Mouse (Mus musculus) urinary bladder, postnatal 10 days (tissue): ENCODE measurements around the gene Acin1.

ENCODE experiments used
- DNase-seq: peaks from one replicate; pipeline ENCODE4 v3.0.0; 2022; ENCODE audit warnings: low spot score

The Acin1 gene

DNA sequence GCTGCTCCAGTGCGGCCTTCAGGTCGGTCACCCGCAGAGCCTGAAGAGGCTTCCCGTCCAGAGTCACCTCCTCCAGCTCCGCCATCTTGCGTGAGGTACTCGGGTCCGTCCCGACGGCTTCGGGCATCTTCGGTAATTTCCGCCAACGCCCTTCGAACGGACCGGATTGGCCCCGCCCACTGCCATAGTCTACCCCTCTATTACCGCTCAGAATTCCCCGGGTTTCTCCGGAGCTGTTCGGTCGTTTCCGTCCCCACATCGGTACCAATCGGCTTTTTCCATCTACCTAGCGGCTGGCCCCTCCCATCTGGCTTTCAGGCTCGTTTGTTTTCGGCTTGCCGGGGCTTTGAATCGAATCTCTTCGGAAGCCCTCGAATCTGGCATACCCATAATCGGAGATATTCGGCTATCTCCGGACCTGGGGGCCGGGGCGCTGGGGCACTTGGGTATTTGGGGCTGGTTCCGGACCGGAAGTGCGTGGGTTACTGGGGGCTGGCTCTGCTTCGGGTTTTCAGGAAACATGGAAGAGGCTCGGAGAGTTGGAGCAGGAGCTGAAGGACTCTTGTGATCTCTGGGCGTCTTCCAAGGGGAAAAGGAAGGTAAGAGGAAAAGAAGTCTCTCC, at the start of gene Acin1:
Acin1 (minus strand) TSS at position 410 of the 622 bp plus-strand sequence.
- DNase-seq: peak; percentile 100

DNA sequence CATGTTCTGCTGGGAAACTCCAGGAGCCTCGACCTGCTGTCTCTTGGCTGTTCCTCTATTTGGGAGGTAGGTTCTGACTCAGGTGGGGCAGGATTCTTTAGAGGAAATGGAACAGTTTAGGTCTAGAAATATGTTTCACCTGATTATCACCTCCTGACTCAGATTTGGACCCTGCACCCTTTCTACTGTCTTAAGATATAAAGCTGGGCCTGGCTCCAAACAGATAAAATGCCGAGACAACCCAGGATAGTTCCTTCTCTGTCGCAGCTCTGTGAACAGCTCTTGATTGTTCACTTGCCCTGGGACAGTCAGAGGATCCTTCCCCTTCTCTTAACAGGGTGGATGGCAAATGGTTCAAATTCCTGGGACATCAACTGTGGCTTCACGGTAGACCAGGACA, 48.5 kb upstream of the Acin1 start:
- DNase-seq: no peak

- no peak for DNase-seq
Observed at GRCm38 (mm10) chr14:54734004-54734403, 47.3 kb upstream of the Acin1 start.

DNA sequence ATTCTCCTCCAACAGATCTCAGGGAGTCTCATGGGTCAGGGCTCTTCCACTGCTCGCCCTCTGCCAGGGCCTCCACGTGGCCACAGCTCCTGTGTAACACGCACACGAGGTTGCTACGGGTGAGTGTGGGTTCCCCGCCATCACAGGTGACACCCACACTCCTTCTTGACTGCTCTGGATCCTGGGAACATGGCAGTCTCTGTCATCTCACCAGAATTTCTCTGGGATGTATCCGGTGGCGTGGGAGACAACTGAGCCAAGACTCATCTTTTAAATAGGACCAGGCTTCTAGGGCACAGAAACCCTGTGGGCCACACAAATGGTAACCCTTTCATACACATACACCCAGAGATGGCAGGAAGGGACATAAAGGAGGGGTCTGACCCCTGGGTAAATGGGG, 45.5 kb upstream of the Acin1 start:
- no peak for DNase-seq

DNA sequence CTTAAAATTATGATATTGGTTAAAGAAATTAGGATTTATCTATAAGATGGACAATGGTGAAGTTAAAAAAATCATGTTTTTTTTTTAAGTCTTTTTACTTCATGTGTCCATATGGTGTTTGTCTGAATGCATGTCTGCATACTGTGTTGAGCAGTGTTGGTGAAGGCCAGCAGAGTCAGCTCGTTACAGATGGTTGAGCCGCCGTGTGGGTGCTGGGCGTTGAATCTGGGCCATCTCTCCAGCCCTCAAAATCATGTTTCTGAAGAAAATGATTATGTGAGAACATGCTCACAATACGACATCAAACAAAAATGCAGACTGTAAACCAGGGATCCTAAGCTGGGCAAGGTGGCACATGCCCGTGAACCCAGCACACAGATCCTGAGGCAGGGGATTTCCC, 43.6 kb upstream of the Acin1 start:
- no peak for DNase-seq

DNA sequence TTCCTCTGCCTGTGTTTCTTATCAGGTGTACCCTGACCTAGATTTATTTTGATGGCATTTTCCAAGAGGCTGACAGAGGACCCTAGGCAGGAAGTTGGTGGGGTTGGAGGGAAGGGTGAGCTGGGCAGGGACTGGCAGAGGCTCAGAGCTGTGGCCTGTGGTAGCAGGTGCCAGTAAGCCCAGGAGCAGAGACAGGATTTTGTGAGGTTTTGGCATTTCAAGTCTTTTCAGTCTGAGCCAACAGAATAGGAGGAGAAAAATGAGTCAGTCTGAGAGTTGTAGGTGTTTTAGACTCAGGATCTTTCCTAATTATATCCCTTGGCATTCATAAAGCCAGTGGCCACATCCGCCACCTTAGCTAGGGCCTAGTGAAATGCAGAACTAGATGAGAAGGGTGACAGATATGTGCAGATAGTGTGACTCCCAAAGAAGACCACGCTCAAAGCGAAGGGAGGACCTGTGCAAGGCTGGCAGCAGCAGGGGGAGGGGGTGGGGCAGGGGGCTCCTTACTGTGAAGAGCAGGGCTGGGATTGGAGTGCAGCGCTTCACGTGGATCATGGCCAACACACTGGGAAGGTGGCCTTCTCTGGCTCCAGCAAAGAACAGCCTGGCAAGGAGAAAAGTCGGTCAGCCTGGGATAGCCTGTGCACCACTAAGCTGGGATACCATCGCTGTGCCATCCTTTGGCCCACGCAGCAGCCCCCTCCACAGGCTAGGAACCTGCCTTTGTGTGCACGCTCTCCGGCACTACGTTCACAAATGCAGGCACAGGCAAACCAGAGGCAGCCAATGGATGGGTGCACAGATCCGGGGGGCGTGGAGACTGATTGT, 42.3 kb upstream of the Acin1 start:
- no peak for DNase-seq

DNA sequence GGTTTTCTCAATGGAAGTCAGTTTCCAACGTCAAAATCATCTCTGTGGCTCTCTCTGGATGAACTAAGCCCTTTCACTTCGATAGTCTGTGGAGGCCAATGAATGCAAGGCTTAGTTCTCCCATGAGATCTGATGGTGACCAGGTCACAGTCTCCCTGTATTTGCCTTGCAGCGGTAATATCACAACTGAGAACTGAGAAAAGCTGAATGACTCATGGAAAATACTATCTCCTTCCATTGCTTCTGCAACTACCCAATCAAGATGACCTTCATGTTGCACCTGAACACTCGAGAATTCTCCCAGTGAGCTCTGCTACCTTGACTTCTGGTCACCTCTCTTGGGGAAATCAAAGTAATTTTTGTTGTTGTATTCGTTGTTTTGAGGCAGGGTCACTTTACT, 40.8 kb upstream of the Acin1 start:
- no peak for DNase-seq

GRCm38 (mm10) chr14:54724049-54724448, 37.3 kb upstream of the Acin1 start:
- no peak for DNase-seq

DNA sequence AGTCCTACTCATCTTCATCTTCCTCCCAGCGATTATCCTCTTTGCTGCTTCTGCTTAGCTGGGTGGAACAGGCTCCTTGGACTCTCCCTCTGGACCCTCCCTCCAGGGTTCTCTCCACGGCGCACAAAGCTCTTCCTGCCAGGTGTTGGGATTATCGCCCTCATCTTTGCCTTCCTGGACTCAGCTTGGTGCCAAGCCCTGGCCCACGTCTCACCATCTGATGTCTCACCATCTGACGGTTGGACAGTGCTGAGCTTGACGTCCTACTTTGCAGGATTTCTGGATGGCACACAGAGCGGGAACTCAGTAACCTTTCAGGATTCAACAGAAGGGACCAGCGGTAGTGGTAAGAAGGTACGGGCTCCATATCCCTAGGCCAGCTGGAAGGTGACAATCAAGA, 35.0 kb upstream of the Acin1 start:
- no peak for DNase-seq

- no peak for DNase-seq
Observed at GRCm38 (mm10) chr14:54720654-54721350, 34.1 kb upstream of the Acin1 start.

GRCm38 (mm10) chr14:54720041-54720440, 33.3 kb upstream of the Acin1 start:
- DNase-seq: no peak

GRCm38 (mm10) chr14:54715402-54715801, 28.7 kb upstream of the Acin1 start:
- DNase-seq: no peak

GRCm38 (mm10) chr14:54714617-54715081, 27.9 kb upstream of the Acin1 start:
- no peak for DNase-seq

- no peak for DNase-seq
Observed at GRCm38 (mm10) chr14:54714121-54714520, 27.4 kb upstream of the Acin1 start.

- no peak for DNase-seq
Observed at GRCm38 (mm10) chr14:54712861-54713260, 26.1 kb upstream of the Acin1 start.

DNA sequence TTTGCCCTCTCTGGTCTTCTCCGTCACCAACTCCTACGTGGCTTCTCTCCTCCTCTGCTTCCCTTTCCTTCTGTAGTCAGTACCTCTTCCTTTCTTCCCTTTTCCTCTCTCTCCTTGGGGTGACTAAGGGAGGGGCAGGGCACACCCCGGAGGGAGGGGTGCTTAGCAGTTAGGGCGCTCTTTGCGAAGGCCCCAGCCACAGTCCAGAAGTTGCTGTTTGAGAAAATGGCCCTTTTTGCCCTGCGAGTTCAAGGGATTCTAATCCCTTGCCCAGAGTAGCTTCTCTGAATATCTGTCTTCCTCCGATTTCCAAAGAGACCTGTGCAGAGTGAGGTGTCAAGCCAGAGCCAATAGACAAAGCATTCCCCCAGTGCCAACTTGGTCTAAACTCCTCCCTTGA, 25.3 kb upstream of the Acin1 start, which contains the start of gene Cebpe:
Cebpe (minus strand) TSS at position 101 of the 400 bp plus-strand sequence.
- DNase-seq: no peak

GRCm38 (mm10) chr14:54709054-54709453, 22.3 kb upstream of the Acin1 start:
- DNase-seq: no peak

- DNase-seq: no peak
Observed at GRCm38 (mm10) chr14:54706589-54707320, 20.0 kb upstream of the Acin1 start.

DNA sequence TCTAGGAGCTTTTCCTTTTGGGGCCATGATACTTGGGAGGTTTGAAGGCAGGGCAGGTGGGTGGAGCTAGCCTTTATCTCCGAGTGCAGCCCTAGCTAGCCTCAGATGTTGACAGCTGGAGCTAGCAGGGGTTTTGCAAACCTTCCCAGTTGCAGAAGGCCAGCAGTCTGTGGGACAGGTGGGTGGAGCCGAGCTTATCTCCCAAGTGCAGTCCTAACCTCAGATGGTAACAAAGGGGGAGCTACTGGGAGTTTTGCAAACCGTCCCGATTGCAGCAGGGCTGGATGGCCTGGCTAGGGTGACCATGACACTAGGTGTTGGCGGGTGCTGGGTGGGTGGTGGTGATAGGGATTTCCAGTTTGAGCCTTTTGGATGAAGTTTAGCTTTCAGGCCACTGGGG, 19.1 kb upstream of the Acin1 start:
- DNase-seq: no peak

GRCm38 (mm10) chr14:54703207-54703606, 16.5 kb upstream of the Acin1 start:
- DNase-seq: no peak

- DNase-seq: peak; percentile 48
Observed at GRCm38 (mm10) chr14:54701298-54701697, 14.6 kb upstream of the Acin1 start.

DNA sequence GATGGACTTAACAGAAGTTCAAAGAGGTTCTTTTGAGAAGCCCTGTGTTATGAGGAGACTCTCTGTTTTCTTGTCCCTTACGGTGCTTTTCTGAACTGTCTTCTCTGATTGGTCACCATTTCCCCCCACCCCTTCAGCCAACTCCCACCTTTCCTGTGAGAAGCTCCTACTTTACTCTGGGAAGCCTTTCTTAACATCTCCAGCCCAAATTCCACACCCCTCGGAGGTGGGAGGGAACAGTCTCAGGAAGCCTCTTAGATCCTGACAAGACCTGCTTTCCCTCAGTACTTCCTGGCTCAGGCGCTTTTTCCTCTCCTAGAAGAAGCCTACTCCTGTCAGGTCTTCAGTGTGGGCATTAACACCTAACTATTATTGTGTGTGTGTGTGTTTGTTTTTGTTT, 12.9 kb upstream of the Acin1 start:
- DNase-seq: no peak
